Mouse (Mus musculus): ENCODE measurements around the gene Gm38392. TPM values are rescaled to one million over a fixed set of nuclear protein-coding genes. Genes with fewer than 3 reads are reported as not detected.
A peak's percentile ranks its signal among the peaks of the same experiment; 100 is the strongest.
"Not testable (repeated sequence)": the region's sequence is repeated elsewhere in the genome, so short reads cannot be mapped to it uniquely, and the experiment has no call there.

Gene Gm38392
- under 1 TPM; 0.80 to 0.89 TPM for total RNA-seq (2021)

GRCm38 (mm10) chr3:88287110-88287509 is at the start of gene Gm38392:
Gm38392 (minus strand) TSS chr3:88287210.
- intact Hi-C loops (cut with DNase I): no loop called here
- DNase-seq: no peak

GRCm38 (mm10) chr3:88336058-88337013 is 49.3 kb upstream of the Gm38392 start, which contains the start of the genes Tmem79 and Smg5:
Tmem79 (minus strand) TSS chr3:88336148.
Smg5 (plus strand) TSS chr3:88336260.
- DNase-seq: peak; percentile 97
- intact Hi-C loops (cut with DNase I): no loop called here

- DNase-seq: no peak
- intact Hi-C loops (cut with DNase I): no loop called here
These were observed 48.5 kb upstream of the Gm38392 start for GRCm38 (mm10) chr3:88335436-88336053.

GRCm38 (mm10) chr3:88334902-88335435 is 48.0 kb upstream of the Gm38392 start:
- intact Hi-C loops (cut with DNase I): no loop called here
- DNase-seq: no peak

GRCm38 (mm10) chr3:88334029-88334658 is 47.1 kb upstream of the Gm38392 start:
- intact Hi-C loops (cut with DNase I): no loop called here
- DNase-seq: no peak

- intact Hi-C loops (cut with DNase I): no loop called here
- DNase-seq: no peak
These were observed 44.3 kb upstream of the Gm38392 start for GRCm38 (mm10) chr3:88331282-88331681.

- no peak for DNase-seq
- intact Hi-C loops (cut with DNase I): no loop called here
These were observed 41.9 kb upstream of the Gm38392 start for GRCm38 (mm10) chr3:88328956-88329355.

GRCm38 (mm10) chr3:88324951-88325405 is 38.0 kb upstream of the Gm38392 start, which contains the start of gene Glmp:
Glmp (plus strand) TSS chr3:88325023.
- DNase-seq: peak; percentile 47
- intact Hi-C loops (cut with DNase I): no loop called here

GRCm38 (mm10) chr3:88299172-88299571 is 12.2 kb upstream of the Gm38392 start:
- intact Hi-C loops (cut with DNase I): no loop called here
- DNase-seq: no peak

- intact Hi-C loops (cut with DNase I): no loop called here
- DNase-seq: no peak
These were observed 10.4 kb upstream of the Gm38392 start for GRCm38 (mm10) chr3:88297321-88297851.

GRCm38 (mm10) chr3:88296561-88297318 is 9.7 kb upstream of the Gm38392 start, which contains the start of the genes Tsacc and Cct3:
Tsacc (minus strand) TSS chr3:88296999.
Cct3 (plus strand) TSS chr3:88297116.
- intact Hi-C loops (cut with DNase I): no loop called here
- peak; percentile 97 for DNase-seq

- intact Hi-C loops (cut with DNase I): no loop called here
- DNase-seq: peak; percentile 24
These were observed 9.1 kb upstream of the Gm38392 start for GRCm38 (mm10) chr3:88296110-88296560.

GRCm38 (mm10) chr3:88295272-88295671 is 8.3 kb upstream of the Gm38392 start:
- intact Hi-C loops (cut with DNase I); DNase-seq: not testable (repeated sequence)

- DNase-seq: peak; percentile 23
These were observed 5.0 kb upstream of the Gm38392 start for GRCm38 (mm10) chr3:88291970-88292369.

GRCm38 (mm10) chr3:88288133-88288713 is 1.2 kb upstream of the Gm38392 start:
- DNase-seq; intact Hi-C loops (cut with DNase I): not testable (repeated sequence)

More at GRCm38 (mm10) chr3:88291970-88292369, 5.0 kb upstream of the Gm38392 start:
- intact Hi-C loops (cut with DNase I): no loop called here

- intact Hi-C loops (cut with DNase I); DNase-seq: not testable (repeated sequence)
These were observed 1.5 kb downstream of the Gm38392 start for GRCm38 (mm10) chr3:88285565-88285895.

- intact Hi-C loops (cut with DNase I); DNase-seq: not testable (repeated sequence)
These were observed 2.0 kb downstream of the Gm38392 start for GRCm38 (mm10) chr3:88284815-88285564.

- intact Hi-C loops (cut with DNase I); DNase-seq: not testable (repeated sequence)
These were observed 5.7 kb downstream of the Gm38392 start for GRCm38 (mm10) chr3:88281141-88281916.
